Mouse (Mus musculus): ENCODE measurements at regions not wholly inside any gene's neighbourhood (a gene's known extent, or its start where the extent isn't known, plus 50 kb on each side); places are given as distances from the start of the nearest gene placed in this dataset.

DNA sequence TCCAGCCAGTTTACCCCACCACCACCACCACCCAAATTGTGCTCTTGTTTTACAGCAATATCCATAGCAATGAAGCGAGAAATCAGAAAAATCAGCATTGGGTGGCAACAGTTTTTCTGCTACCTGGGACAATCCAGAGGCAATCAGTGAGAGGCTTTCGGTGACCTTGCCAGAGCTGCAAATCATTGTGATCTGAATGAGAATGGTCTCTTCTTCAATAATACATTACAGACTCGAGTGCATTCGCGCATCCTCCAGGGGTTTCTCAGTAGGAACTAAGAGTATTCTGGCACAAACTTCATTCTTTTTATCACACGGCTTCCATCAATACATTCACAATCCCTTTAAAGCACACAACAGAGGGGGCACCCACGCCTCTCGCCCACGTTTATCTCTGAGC is 91.2 kb downstream of the Srek1 start:
- no peak for DNase-seq (ENCODE audit: inconsistent age in 2 of 2, low spot score in 1 of 2)

DNA sequence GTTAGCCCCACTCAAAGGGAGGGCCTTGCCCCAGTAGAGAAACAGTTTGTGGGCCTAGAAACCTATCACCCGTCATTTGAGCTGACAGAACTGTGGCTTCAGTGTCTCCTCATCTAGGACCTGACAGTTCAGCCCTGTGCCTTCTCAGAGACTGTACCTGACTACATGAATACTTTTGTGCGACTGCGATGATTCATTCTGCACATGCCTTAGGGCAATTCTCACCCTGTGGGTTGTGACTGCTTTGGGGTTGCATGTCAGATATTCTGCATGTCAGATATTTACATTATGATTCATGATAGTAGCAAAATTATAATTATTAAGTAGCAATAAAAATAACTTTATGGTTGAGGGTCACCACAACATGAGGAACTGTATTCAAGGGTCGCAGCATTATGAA is 93.7 kb downstream of the Srek1 start:
- DNase-seq (ENCODE audit: inconsistent age in 2 of 2, low spot score in 1 of 2) = no peak

DNA sequence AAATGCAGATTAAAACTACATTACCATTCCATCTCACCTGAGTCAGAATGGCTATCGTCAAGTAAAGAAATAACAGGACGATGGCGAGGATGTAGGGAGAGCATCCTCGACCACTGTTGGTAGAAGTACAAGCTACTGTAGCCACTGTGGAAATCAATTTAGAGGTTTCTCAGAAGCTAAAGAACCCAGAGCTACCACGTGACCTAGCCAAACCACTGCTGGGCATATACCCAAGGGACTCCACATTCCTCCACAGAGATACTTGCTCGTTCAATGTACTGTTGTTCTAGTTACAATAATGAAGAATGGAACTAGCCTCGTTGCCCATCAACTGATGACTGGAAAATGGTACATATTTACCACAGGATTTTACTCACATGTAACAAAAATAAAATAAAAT is 94.4 kb downstream of the Srek1 start:
- no peak for DNase-seq (ENCODE audit: inconsistent age in 2 of 2, low spot score in 1 of 2)

DNA sequence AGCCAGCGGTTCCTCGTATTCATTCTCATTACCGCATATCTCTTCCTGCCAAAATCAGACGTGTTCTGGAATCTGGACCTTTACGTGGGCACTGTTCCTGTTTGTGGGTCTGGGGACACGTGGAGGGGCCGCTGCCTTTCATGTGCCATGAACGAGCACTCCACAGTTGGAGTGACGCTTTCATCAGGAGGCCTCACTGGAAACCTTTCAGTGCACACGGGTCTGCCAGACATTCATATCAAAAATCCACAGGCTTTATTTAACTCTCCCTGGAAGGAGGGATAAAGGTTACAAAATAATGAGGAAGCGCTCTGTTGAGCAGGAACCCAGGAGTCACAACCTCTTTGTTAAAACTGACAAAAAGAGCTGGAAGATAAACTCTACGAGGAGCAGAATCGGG is 97.6 kb downstream of the Srek1 start:
- DNase-seq (ENCODE audit: inconsistent age in 2 of 2, low spot score in 1 of 2) = no peak

DNA sequence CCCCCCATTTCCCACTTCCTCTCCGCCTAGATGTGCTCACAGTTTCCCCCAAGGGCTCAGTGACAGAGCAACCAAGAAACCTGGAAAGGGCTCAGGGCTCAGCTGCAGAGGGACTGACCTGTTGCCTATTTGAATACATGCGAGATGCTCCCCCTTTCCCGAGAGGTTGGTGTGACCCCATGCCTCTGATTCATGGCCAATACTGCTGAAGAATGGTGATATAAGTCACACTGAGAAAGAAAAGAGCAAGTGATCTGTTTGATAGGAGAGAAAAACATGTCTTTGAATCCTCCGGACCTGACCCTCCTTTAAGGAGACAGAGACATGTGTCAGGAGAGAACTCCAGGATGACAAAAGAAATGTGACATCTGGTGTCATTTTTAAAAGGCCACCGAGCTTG is 98.2 kb downstream of the Srek1 start:
- DNase-seq (ENCODE audit: inconsistent age in 2 of 2, low spot score in 1 of 2) = no peak

DNA sequence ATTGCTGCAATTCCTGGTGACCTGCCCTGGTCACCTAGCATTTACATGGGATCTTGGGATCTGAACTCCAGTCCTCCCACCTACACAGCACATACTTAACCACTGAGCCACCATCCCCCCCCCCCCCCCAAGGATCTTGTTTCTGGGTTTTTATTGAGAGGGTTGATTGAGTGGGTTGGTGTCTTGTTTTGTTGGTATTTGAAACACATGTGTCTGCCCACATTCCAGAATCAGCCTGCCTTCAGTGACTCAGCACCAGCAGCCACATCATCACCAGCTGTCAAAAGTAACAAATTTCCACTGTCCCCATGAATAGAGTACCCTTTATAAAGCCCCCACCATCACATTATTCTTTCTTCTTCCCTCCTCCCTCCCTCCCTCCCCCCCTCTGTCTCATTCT is 103.8 kb downstream of the Srek1 start:
- DNase-seq (ENCODE audit: inconsistent age in 2 of 2, low spot score in 1 of 2) = no peak

DNA sequence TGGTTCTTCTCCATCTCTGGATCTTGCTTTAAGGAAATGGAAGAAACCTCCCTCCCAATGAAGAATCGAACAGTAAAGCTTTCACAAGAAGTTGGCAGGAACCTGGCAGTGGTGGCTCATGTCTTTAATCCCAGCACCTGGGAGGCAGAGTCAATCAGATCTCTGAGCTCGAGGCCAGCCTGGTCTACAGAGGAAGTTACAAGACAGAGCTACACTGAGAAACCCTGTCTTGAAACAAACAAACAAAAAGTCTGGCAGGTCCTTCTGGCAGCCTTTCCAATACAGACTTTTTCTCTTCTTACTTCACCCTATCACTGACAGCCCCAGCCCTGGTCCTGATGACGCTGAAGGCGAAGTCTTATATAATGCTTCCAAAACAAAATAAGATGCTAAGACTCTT is 104.6 kb downstream of the Srek1 start:
- DNase-seq (ENCODE audit: inconsistent age in 2 of 2, low spot score in 1 of 2) = no peak

DNA sequence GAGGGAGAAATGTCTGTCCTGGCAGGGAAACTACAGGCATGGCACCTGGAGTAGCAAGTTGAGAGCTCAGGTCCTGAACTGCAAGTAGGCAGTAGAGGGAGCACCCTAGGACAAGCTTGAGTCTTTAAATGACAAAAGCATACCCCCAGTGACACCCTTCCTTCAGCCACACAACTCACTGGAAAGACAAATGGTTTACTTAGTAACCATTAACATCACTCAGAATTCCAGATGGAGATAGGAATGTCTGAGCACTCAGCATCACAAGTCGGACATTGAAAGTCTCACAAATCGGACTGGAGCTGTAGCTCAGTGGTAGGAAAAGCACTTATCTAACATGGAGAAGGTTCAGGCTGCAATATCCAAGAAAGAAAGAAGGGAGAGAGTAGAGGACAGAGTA is 106.7 kb downstream of the Srek1 start:
- DNase-seq (ENCODE audit: inconsistent age in 2 of 2, low spot score in 1 of 2) = no peak

DNA sequence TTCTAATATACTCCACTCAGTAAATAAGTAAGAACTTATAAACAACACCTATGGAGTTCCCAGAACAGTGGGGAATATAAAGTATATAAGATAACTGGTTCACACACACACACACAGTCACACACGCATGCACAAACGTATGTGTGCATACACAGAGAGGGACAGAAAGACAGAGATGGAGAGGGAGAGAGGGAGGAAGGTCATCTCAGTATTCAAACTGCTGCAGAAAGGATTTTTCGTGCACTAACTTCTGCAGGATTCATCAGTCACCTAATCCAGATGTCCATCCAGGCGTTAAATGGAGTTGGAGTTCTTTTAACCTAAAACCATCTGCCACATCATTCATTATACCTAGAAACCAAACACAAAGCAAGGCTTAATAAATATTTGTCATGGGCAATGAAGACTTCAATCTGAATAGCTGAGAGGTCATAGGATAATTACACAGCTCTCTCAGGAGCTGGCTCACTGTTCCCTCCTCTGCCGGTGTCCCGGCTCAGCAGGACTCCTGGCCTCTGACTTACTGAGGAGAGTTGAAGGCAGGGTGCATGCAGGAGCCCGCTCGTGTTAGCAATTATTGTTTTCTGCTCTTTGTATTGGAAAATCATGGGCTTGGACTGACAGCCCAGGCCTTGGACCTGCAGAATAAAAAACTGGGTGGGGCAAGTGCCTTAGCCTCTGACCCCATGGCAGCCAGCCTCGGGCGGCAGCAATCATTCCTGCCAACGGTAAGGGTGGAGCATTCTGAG is 114.0 kb downstream of the Srek1 start:
- no peak for DNase-seq (ENCODE audit: inconsistent age in 2 of 2, low spot score in 1 of 2)

DNA sequence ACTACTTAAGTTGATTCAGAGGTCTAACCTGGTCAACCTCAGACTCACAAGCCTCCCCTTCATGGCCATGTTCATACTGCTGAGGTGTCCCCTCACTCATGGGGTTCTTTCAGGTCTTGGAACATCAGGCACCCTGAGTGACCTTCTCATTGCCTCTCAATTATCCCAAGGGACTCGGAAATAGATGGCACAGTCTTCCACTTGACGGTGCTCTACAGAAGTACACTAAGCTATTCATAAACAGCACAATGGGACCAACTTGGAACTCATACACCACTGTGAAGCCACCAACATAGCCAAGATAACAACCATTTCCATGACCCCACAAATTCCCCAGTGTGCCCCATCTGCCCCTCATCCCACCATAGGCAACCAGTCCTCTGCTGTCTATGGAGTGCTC is 118.4 kb downstream of the Srek1 start:
- no peak for DNase-seq (ENCODE audit: inconsistent age in 2 of 2, low spot score in 1 of 2)

DNA sequence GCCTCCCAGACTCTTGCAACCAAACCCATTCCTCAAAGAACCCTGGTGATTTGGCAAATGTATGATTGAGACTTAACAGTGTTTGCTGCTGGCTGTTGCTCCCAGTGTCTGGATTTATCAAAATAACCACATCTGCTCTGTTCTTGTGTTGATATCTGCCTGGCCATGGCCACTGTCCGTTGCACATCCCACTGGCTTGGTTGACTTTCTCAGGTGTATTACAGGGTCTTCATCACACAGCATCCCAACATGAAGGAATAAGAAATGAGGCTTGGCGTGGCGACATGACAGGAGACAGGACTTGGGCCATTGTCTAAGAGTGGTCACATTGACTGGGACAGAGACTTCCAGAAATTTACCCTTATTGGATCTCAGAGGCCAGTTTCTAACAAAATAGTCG is 121.2 kb downstream of the Srek1 start:
- no peak for DNase-seq (ENCODE audit: inconsistent age in 2 of 2, low spot score in 1 of 2)

DNA sequence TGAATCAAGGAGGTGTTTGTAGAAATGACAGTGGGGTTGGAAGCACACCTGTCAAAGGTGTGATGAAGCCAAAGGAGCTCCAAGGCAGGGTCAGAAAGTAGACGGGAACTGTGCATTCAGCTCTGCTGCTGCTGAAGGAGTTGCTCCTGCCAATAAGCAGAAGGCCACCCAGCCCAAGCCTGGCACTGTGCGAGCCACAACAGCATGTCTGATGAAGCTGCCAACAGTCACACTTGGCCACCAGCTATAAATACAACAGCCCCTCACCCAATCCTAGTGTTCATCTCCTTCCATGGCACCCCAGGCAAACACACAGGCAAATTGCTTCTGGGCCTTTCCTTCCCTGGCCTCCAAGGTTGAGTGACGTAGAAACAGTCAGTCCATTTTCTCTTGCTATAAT is 125.0 kb downstream of the Srek1 start:
- DNase-seq (ENCODE audit: inconsistent age in 2 of 2, low spot score in 1 of 2) = no peak

DNA sequence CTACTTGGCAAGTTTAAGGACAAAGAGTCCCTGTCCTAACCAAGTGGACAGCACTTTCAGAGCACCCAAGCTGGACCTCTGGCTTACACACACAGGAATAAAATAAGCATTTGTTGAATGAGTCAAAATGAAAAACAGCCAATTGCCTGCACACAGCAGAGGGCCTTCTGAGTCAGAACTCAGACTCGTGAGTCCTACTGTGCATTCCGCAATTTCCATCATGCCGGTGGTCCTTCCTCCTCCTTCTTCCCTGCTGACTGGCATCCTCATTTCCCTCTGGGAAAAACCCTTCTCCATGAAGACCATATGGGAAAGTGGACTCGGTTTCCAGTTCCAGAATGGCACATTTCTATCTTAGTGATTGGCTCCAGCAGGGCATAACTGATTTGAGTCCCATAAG is 126.4 kb downstream of the Srek1 start:
- DNase-seq (ENCODE audit: inconsistent age in 2 of 2, low spot score in 1 of 2) = no peak

DNA sequence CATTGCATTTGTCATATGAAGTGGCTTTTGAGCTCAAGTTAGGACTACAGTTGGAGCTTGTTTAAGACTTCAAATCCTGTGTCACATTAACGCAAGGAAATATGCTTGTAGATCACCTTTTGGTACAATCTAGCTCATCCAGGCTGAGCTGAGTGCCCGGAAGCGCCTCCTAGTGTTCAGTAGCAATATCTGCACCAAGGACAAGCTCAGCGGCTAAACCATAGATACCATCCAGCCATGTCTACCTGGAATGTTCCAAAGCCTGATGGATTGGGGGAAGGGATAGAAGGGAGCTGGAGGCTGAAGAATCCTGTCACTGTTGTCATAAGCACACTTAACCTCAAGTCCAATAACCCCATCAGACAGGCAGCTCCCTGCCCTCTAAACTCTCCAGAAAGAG is 128.4 kb downstream of the Srek1 start:
- peak in 1 of 2 experiments; percentile 63 for DNase-seq (ENCODE audit: inconsistent age in 2 of 2, low spot score in 1 of 2)

DNA sequence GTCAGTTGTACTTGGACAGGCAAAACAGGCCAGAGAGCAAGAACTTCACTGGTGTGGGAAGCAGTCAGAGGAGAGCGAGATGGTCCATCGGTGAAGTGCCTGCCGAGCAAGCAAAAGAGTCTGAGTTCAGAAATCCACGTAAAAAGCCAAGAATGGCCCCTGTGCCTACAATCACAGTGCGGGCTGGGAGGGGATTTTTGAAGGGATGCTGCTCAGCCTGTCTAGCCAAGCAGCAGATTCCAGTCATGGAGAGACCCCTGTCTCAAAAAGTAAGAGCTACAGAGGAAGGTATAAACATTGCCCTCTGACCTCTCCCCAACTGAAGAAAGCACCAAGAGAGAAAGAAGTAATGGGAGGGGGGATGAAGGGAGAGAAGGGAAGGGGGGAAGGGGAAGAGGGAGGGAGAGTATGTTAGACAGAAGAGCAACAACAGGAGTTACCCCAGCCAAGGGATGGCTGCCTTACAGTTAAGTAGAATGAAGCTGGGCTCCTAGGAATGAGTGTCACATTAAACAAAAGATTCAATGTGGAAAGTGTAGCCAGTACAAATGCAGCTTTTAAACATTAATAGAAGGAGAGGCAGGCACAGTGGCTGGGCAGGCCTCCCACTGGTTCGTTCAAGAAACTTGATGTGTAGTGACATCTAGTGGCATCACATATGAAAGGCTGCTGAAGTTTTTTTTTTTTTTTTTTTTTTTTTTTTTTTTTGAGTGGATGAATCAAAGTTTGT is 130.2 kb downstream of the Srek1 start:
- peak; percentile 48 to 80 for DNase-seq (ENCODE audit: inconsistent age in 2 of 2, low spot score in 1 of 2)

DNA sequence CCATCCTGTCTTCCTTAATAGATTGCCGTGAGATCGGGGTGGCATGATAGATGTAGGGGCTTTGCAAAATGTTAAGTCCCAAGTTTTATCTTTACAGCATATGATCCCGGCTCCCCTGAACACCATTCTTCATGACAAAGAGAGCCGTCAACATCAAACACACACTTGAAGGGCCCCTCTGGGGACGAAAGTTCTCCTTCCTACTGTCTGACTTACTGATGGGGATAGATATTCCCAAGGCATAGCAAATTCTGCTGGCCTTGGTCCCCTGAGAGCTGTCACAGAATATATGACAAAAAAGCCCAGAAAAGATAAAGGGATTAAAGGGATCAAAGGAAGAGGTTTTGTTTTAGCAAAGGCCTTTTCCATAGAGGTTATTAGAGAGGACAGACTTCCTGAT is 130.9 kb downstream of the Srek1 start:
- peak in 1 of 2 experiments; percentile 66 for DNase-seq (ENCODE audit: inconsistent age in 2 of 2, low spot score in 1 of 2)

DNA sequence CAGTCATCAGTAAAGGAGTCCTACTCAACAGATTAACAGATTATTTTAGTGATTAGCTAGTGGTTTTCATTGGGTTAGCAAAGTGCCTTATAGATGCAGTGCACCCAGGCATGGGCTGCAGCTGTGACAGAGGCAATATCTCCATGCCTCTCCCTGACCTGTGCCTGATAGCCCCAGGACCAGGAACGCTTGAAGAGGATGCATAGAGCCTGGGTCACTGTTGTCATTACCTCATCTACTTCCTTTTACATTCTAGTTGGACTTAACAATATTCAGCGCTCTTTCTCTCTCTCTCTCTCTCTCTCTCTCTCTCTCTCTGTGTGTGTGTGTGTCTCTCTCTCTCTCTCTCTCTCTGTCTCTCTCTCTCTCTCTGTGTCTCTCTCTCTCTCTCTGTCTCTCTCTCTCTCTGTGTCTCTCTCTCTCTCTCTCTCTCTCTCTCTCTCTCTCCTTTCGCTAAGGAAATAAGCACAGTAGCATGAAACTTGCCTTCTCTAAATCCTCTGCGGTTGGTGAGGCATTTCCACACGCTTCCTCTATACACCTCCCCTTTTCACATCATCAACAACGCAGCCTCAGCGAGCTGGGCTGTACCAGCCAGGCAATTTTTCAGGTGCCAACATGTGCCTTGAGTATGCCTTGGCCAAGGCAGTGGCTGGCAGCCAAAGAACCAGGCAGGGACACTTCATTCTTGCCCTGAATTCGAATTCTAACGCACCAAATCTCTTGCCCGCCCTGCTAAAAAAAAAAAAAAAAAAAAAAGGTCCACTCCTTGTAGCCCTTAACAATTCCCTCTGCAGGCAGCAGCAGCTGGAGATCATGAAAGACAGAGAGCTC is 131.6 kb downstream of the Srek1 start:
- peak in 1 of 2 experiments; percentile 67 for DNase-seq (ENCODE audit: inconsistent age in 2 of 2, low spot score in 1 of 2)

DNA sequence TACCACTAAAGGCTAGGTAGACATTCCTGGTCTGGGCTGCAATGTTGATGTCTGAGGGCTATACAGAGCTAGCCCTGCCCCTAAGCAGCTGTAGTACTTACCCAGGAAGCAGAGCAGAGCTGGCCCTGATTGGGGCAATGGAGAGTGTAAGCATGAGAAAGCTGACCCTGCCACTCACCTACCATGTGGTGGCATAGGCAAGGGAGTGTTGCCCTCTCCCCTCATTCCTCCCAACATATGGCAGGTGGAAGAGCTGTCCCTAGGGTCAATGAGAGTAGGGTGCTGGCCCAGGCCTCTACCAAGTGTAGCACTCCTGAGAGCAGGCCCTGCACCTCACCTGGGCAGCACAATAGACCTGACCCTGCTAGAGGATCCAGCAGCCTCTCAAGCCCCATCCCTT is 136.4 kb downstream of the Srek1 start:
- no peak for DNase-seq (ENCODE audit: inconsistent age in 2 of 2, low spot score in 1 of 2)

DNA sequence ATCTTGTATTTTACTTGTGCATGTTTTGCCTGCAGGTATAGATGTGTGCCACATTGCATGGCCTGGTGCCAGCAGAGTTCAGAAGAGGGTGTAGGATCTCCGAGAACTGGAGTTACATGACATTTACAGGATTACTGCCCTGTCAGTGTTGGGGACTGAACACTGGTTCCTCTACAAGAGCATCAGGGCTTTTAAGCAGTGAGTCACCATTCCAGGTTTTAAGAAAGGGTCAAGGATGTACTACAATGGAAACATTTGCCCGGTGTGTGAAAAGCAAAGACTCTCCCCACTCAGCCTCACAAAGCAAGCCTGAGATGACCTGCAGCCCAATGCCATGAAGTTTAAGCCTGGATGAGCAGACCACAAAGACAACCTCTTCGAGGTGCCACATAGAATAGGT is 137.0 kb downstream of the Srek1 start:
- DNase-seq (ENCODE audit: inconsistent age in 2 of 2, low spot score in 1 of 2) = peak in 1 of 2 experiments; percentile 42

DNA sequence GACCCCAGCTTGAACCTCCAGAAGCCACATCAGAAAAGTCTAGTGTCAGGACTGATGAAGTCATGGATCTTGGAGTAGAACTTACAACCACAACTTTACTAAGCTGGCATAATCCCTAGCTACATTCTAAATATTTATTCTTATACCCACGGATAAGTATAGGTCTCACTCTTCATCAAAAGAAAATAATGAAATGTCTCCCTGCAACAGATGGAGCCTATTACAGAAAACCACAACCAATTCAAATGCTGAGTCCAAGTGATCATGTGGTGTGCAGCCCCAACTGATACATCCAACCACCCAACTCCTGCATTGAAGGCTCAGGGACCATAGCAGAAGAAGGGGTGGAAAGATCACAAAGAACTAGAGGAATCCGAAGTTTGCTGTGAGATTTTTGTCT is 137.8 kb downstream of the Srek1 start:
- DNase-seq (ENCODE audit: inconsistent age in 2 of 2, low spot score in 1 of 2) = no peak

DNA sequence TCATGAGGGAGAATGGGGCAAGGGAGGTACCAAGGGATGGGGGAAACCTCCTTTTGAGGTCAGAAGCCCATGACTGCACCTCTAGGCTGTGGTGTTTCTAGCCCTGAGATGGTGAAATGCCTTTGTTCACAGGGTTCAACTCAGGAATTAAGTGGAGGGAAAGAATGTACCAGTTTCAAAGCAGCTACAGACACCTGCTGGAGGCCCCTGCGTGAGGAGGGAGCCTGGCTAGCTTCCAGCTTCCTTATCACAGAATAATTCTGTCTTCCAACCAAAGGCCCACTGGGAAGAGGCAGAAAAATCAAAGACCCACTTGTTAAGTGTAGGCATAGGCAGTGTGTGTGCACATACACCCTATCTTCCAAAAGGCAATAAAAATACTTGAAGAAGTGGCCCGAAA is 150.6 kb downstream of the Srek1 start:
- no peak for DNase-seq (ENCODE audit: inconsistent age in 2 of 2, low spot score in 1 of 2)

DNA sequence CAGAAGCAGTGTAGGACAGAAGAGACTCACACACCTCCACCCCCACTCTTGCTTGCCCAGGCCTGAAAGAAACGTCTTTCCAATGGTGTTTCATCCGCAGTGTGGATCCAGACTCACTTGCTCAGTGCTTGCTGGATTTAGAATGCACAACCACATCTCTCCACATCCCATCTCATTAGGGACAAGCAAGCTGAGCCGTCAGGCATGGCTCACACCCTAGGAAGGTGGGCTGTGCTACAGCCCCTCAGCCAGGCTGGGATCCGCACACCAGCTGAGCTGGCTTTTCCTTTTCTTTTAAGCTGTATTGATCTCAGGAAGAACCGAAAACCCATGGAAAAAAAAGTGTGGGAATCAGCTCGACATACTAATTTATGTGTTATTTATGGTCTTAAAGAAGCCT is 151.1 kb downstream of the Srek1 start:
- no peak for DNase-seq (ENCODE audit: inconsistent age in 2 of 2, low spot score in 1 of 2)

Data from adrenal gland, adult (tissue).